Mouse (Mus musculus) ES-Bruce4 (cell line): ENCODE measurements around the gene Fancc. TPM values are rescaled to one million over a fixed set of nuclear protein-coding genes. Genes with fewer than 3 reads are reported as not detected.

Source experiments
- H3K27ac ChIP-seq: 2 replicates; pipeline ENCODE4 v1.5.1; 2012; ENCODE audit warnings: low read length, inconsistent platforms; ENCODE audit not compliant: insufficient read depth
- H3K27me3 ChIP-seq: 2 replicates; pipeline ENCODE4 v1.6.1; 2012; ENCODE audit warnings: mild to moderate bottlenecking, low read length, inconsistent platforms; ENCODE audit not compliant: control insufficient read depth, poor library complexity, insufficient read depth, severe bottlenecking
- H3K36me3 ChIP-seq: 2 replicates; pipeline ENCODE4 v1.6.1; 2012; ENCODE audit warnings: inconsistent platforms, mild to moderate bottlenecking, low read length, moderate library complexity; ENCODE audit not compliant: control insufficient read depth, poor library complexity, insufficient read depth, severe bottlenecking
- H3K4me1 ChIP-seq: one replicate; pipeline ENCODE4 v1.8.1; 2011; ENCODE audit warnings: low read length; ENCODE audit not compliant: control insufficient read depth, insufficient read depth
- H3K4me3 ChIP-seq: 2 replicates; pipeline ENCODE4 v1.5.1; 2011; ENCODE audit warnings: low read depth, mild to moderate bottlenecking, low read length
- H3K9ac ChIP-seq: 2 replicates; pipeline ENCODE4 v1.6.1; 2012; ENCODE audit warnings: low read depth, mild to moderate bottlenecking, inconsistent platforms; ENCODE audit not compliant: poor library complexity, severe bottlenecking
- H3K9me3 ChIP-seq: replicated peaks from 2 replicates; pipeline ENCODE4 v1.6.1; 2012; ENCODE audit warnings: mild to moderate bottlenecking, low read length, inconsistent platforms; ENCODE audit not compliant: control insufficient read depth, poor library complexity, insufficient read depth, severe bottlenecking
- CTCF ChIP-seq: IDR thresholded peaks from one replicate; pipeline ENCODE4 v1.8.1; 2011; ENCODE audit warnings: low read depth, low read length
- EP300 ChIP-seq: IDR thresholded peaks from 2 replicates; pipeline ENCODE4 v1.6.1; 2011; ENCODE audit warnings: low read depth, low read length; ENCODE audit not compliant: insufficient read depth
- POLR2A ChIP-seq: IDR thresholded peaks from one replicate; pipeline ENCODE4 v1.8.1; 2011; ENCODE audit warnings: low read length; ENCODE audit not compliant: insufficient read depth
- polyA plus RNA-seq: library from polyadenylated mRNA; stranded (reverse); fragments of >200 nt; gene quantifications from 2 replicates; pipeline ENCODE4 v1.2.4, GENCODE M21; 2011; ENCODE audit warnings: low read depth; ENCODE audit not compliant: missing spikeins, insufficient read depth, insufficient read length

Fancc gene
- polyA plus RNA-seq, 1 experiment, result 13.3 TPM

DNA sequence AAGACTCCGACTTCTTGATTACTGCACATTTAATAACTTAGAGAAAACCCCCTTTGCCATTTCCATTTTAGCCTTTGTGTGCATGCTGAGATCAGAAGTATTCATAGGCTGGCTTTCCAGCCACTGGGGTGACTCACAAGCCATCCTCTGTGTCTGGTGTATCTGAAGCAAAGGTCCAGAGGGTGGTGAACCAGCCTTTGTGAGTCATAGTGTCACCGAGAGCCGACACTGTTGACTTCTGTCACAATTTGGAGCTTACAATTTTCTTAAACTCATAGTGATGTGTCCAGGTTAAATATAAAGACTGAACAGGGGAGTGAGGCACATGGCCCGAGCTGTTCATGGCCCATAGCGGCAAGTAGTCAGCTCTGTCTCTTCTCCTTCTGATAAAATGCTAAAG lies 253.5 kb downstream of the Fancc start:
- TF ChIP-seq CTCF (no peak), POLR2A (no peak), EP300 (no peak)
- H3K27me3 ChIP-seq, result no peaks in the 10 kb centered on the region
- peaks cover 9% of the 10 kb centered on the region for H3K9me3 ChIP-seq
- no peak overlapping the region for H3K9ac ChIP-seq
- no peaks in the 10 kb centered on the region for H3K4me1 ChIP-seq
- no peak overlapping the region for H3K27ac ChIP-seq
- H3K36me3 ChIP-seq, result 0 out of 2 replicates have a peak, but pooled peaks cover 2% of the 10 kb centered on the region
- no peak overlapping the region for H3K4me3 ChIP-seq

DNA sequence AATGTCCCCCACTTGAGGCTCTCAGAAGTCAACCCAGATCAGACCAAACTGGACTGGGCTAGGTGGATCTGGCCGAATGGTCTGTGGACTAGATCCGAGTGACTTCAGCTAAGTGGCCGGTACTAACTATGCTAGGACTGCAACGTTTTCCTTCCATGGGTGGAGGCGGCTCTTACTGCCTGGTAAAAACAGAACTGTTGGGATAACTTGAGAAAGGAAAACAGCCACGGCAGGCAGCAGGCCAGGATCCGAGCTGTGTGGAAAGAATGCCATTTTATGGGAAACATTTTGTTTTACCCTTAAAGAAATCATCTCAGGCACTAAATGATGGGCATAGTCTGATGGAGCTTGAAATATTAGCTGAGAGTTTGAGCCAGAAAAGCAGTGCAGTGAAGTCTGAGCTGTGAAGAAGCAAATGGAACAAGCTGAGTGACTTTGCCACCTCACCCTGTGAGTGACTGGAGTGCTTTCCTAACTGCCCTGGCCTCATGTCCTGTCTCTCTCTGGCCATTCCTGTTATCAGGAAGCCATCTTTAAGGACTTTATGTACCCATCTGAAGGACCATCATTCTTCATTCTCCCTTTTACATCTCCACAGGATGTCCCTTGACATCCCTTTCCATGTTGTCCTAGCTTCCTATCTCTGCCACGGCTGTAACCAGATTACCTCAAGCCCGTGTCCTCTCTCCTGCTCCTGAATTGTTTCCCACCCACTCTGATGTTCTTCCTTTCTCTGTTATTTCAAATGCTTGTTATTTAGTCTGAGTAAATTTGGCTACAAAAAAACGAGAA lies 254.5 kb downstream of the Fancc start:
- no peaks in the 10 kb centered on the region for H3K27me3 ChIP-seq
- TF ChIP-seq EP300 (no peak), CTCF (no peak), POLR2A (no peak)
- H3K4me3 ChIP-seq, result no peak overlapping the region
- no peak overlapping the region for H3K9ac ChIP-seq
- H3K4me1 ChIP-seq, result no peaks in the 10 kb centered on the region
- H3K9me3 ChIP-seq, result peaks cover 9% of the 10 kb centered on the region
- 0 out of 2 replicates have a peak, but pooled peaks cover 2% of the 10 kb centered on the region for H3K36me3 ChIP-seq
- no peak overlapping the region for H3K27ac ChIP-seq

DNA sequence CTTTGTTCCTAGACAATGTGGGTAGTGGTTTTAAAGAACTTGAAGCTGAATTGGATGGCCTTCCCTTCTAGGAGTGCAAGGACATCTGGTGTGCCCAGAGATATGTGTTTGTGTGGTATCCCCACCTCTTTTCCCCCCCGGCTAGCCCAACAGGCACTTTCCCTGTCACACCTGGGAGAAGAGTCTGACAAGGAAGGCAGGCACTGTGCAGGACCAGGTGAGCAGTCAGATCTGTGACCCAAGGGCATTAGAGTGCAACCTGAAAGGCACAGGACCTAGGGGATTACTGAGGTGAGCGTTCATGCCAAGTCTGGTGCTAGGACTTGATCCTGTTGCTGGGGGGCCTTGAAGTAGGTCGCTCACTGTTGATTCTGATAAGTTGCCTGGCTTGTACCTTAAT lies 255.4 kb downstream of the Fancc start:
- Histone ChIP-seq H3K36me3 (0 out of 2 replicates have a peak, but pooled peaks cover 2% of the 10 kb centered on the region), H3K4me3 (no peak overlapping the region), H3K4me1 (no peaks in the 10 kb centered on the region), H3K27me3 (no peaks in the 10 kb centered on the region), H3K9ac (no peak overlapping the region), H3K27ac (no peak overlapping the region), H3K9me3 (peaks cover 9% of the 10 kb centered on the region)
- TF ChIP-seq EP300, result no peak
- no peak for TF ChIP-seq POLR2A
- TF ChIP-seq CTCF, result no peak

DNA sequence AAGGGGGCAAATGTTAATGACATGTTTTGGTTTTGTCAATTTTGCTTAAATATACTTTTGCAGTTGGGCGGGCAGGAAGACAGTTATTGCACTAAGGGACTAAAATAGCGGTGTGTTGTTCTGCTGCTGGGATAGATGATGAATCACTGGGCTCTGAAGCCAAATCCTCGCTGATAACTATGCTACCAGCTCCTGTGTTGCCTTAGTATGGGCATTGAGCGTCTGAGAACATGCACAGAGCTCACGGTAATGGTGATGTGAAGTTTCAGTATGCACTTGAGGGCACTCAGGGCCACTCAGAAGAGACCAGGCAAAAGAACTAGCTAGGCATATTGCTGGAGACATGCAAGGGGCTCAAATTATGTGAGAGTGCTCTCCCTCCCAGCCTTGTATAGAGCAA lies 256.2 kb downstream of the Fancc start:
- no peaks in the 10 kb centered on the region for H3K4me1 ChIP-seq
- peak overlapping the region; percentile 32 for H3K4me3 ChIP-seq
- peaks cover 9% of the 10 kb centered on the region for H3K9me3 ChIP-seq
- peak overlapping the region; percentile 53 for H3K9ac ChIP-seq
- H3K27me3 ChIP-seq, result no peaks in the 10 kb centered on the region
- 0 out of 2 replicates have a peak, but pooled peaks cover 2% of the 10 kb centered on the region for H3K36me3 ChIP-seq
- no peak for TF ChIP-seq POLR2A
- TF ChIP-seq EP300, result no peak
- TF ChIP-seq CTCF, result no peak
- H3K27ac ChIP-seq, result no peak overlapping the region

DNA sequence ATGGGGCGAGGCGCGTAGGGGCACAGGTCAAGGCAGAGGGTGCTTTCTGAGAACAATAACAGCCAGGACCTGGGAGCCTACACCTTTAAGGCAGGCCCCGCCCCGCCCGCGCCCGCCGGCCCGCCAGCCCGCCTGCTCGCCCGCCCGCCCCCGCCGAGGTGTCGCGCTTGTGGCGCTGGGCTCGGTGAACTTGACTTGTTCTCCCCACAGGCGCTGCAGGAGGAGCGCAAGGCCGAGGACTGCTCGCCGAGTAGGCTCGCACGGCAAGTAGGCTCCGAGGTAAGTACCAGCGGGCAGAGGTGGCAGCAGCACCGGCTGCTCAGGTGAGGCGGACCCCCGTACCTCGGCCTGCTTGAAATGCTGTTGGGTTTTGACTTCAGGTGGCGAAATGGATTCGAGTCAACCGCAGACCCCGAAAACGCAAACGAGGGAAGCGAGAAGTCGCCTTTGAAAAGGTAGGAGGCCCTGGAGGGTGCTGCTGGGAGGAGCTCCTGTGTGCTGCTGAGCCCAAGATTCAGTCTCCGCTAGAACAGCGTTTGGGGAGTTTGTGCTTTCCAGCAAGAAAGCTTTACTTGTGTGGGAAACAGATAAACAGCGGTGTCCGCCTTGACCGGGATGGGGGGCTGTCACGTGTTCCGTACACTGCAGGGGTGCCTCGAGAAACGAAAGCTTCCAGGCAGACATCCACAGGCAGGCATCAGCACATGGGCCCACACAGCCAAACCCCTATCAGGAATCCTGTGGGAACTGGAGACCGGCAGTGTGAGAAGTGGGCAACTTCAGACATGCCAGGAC lies 257.0 kb downstream of the Fancc start:
- Histone ChIP-seq H3K27ac (no peak overlapping the region), H3K36me3 (0 out of 2 replicates have a peak, but pooled peaks cover 2% of the 10 kb centered on the region), H3K4me1 (no peaks in the 10 kb centered on the region), H3K9me3 (peaks cover 9% of the 10 kb centered on the region), H3K27me3 (no peaks in the 10 kb centered on the region), H3K9ac (peak overlapping the region; percentile 53), H3K4me3 (peak overlapping the region; percentile 71)
- TF ChIP-seq POLR2A (no peak), EP300 (no peak), CTCF (no peak)
